Mouse (Mus musculus) heart, postnatal 14 days (tissue): ENCODE results near the gene Olfr458. TPM values are rescaled to one million over a fixed set of nuclear protein-coding genes. Genes with fewer than 3 reads are reported as not detected.

Experiments
- total RNA-seq, 2 experiments: library from RNA; stranded (reverse); gene quantifications; 2 replicates each; pipeline ENCODE4 v1.2.3; 2021

The Olfr458 gene
- total RNA-seq, 2 experiments from 2014 or later, result not detected

Other genes starting within 250 kb of the Olfr458 start
- not detected for gene Tas2r144, start 249.9 kb downstream of the Olfr458 start, total RNA-seq
- gene Gstk1, start 219.3 kb downstream of the Olfr458 start, total RNA-seq, result 10 to 100 TPM; 47.1 to 50.2 TPM
- not detected for gene Tmem139, start 203.2 kb downstream of the Olfr458 start, total RNA-seq
- gene Casp2, start 200.2 kb downstream of the Olfr458 start, total RNA-seq, result 10 to 100 TPM; 16.5 to 17.4 TPM
- gene Clcn1, start 178.5 kb downstream of the Olfr458 start, total RNA-seq, result 1 to 10 TPM; 1.4 to 3.7 TPM
- 1 to 10 TPM; 1.1 to 1.2 TPM for gene Fam131b, start 140.6 kb downstream of the Olfr458 start, total RNA-seq
- 10 to 100 TPM; 78.9 to 88.6 TPM for gene Zyx, start 115.6 kb downstream of the Olfr458 start, total RNA-seq
- under 1 TPM; 0.51 to 0.67 TPM for gene Epha1, start 91.9 kb downstream of the Olfr458 start, total RNA-seq
- not detected for gene Tas2r143, start 65.0 kb downstream of the Olfr458 start, total RNA-seq
- gene Tas2r135, start 59.8 kb downstream of the Olfr458 start, total RNA-seq, result under 1 TPM in 1 of 2 experiments, not detected in 1; 0.39 TPM
- not detected for gene Tas2r126, start 30.7 kb downstream of the Olfr458 start, total RNA-seq
- gene Olfr457, start 11.1 kb upstream of the Olfr458 start, total RNA-seq, result not detected
- gene Olfr456, start 22.0 kb upstream of the Olfr458 start, total RNA-seq, result not detected
- not detected for gene Olfr455, start 82.4 kb upstream of the Olfr458 start, total RNA-seq
- gene Tcaf3, start 132.5 kb upstream of the Olfr458 start, total RNA-seq, result not detected
- 1 to 10 TPM; 4.4 to 4.5 TPM for gene Tcaf2, start 180.1 kb upstream of the Olfr458 start, total RNA-seq
- 10 to 100 TPM; 18.1 to 18.6 TPM for gene Tcaf1, start 244.9 kb upstream of the Olfr458 start, total RNA-seq